ENCODE assay signal across 21 mouse cellular contexts in the genomic region with DNA sequence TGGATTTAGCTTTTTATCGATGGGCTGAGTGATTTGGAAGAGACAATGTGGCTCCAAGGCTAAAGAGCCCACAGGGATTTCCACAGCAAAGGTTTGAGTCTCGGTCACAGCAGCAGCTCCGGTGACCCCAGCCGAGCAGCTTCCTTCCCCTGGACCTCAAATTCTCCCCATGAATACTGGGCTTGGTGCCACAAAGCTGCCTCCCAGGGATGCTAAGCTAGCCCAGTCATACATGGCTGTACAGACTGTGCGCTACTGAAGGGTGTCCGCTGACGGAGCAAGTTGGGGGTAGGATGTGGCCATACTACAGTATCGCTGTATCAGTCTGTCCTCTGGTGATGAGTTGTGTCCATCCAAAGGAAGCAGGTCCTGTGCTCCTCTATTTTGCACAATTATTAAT. TPM values are rescaled to one million over a fixed set of nuclear protein-coding genes. Genes with fewer than 3 reads are reported as not detected.
A peak's percentile ranks its signal among the peaks of the same experiment; 100 is the strongest.
DNase-seq lines count a peak whose midpoint lies in the region; ATAC-seq and TF ChIP-seq lines count a peak whose summit lies in the region.
"Had no signal": no experiment of that assay in that cellular context is flagged by ENCODE, and none has a peak within 500 bp of the region (broad histone marks: within the 10 kb centered on the region; RNA-seq: fewer than 3 reads in every experiment).

No protein-coding gene starts in this region.

- peak; percentile 14 for DNase-seq in cerebellum, adult 9-11 months
- no peak for DNase-seq in cerebellum, adult 8-10 months
- DNase-seq in kidney, adult 2 months: no peak
- DNase-seq: adrenal gland, adult 2 months; adrenal gland, postnatal 10 days; adrenal gland, postnatal 25 days; cerebellum, adult 11 months; cerebellum, adult 18-20 months; cerebellum, postnatal 14 days; cerebellum, postnatal 36 days; embryo, embryonic 11 days had no signal

- H3K36me3 ChIP-seq in megakaryocyte, embryonic 14.5 days (replicated peaks; ENCODE audit: low read length): no peaks in the 10 kb centered on the region
- no peaks in the 10 kb centered on the region for H3K36me3 ChIP-seq in kidney, adult 2 months (ENCODE audit: control insufficient read depth, insufficient read depth, low read length)
- H3K36me3 ChIP-seq: embryonic facial prominence, embryonic 13.5 days; embryonic facial prominence, embryonic 15.5 days; forebrain, embryonic 10.5 days; forebrain, embryonic 12.5 days had no signal

- no peaks in the 10 kb centered on the region for H3K9me3 ChIP-seq in megakaryocyte, embryonic 14.5 days
- H3K9me3 ChIP-seq: embryonic facial prominence, embryonic 13.5 days; embryonic facial prominence, embryonic 15.5 days; forebrain, embryonic 10.5 days; forebrain, embryonic 12.5 days had no signal

- TF ChIP-seq POLR2A in bone marrow macrophage, adult 2 months (IDR thresholded peaks at IDR 0.05; ENCODE audit: borderline replicate concordance, low read depth, low read length): no peak
- TF ChIP-seq POLR2A in kidney, adult 2 months (IDR thresholded peaks at IDR 0.05; ENCODE audit: low read depth, low read length): no peak

- 86% methylated on average over 8 of the region's 8 CpGs for WGBS in kidney, adult 2 months

- TF ChIP-seq CTCF in bone marrow macrophage, adult 2 months (IDR thresholded peaks at IDR 0.05; ENCODE audit: low read depth, low read length): no peak
- TF ChIP-seq CTCF in kidney, adult 2 months (conservative IDR thresholded peaks at IDR 0.05; ENCODE audit: insufficient read depth, insufficient read length, low read depth, low read length): no peak

- H3K4me3 ChIP-seq in megakaryocyte, embryonic 14.5 days (replicated peaks): peak overlapping the region; percentile 20
- H3K4me3 ChIP-seq in bone marrow macrophage, adult 2 months (ENCODE audit: insufficient read depth, low read length): no peak overlapping the region
- H3K4me3 ChIP-seq in kidney, adult 2 months (ENCODE audit: insufficient read depth, low read depth, low read length): no peak overlapping the region
- H3K4me3 ChIP-seq: embryonic facial prominence, embryonic 13.5 days; embryonic facial prominence, embryonic 15.5 days; erythroblast, embryonic 14.5 days; forebrain, embryonic 10.5 days; forebrain, embryonic 12.5 days had no signal

- peaks cover 25% of the 10 kb centered on the region for H3K27me3 ChIP-seq in megakaryocyte, embryonic 14.5 days (replicated peaks)
- no peaks in the 10 kb centered on the region for H3K27me3 ChIP-seq in kidney, adult 2 months (replicated peaks; ENCODE audit: control insufficient read depth, insufficient read depth, low read length)
- H3K27me3 ChIP-seq: embryonic facial prominence, embryonic 13.5 days; embryonic facial prominence, embryonic 15.5 days had no signal

- H3K4me1 ChIP-seq in megakaryocyte, embryonic 14.5 days: peaks cover 25% of the 10 kb centered on the region
- H3K4me1 ChIP-seq in bone marrow macrophage, adult 2 months (ENCODE audit: control insufficient read depth, insufficient read depth, low read length): peaks cover 29% of the 10 kb centered on the region
- H3K4me1 ChIP-seq in kidney, adult 2 months (ENCODE audit: control insufficient read depth, insufficient read depth, low read length): peaks cover 6% of the 10 kb centered on the region

- ATAC-seq in megakaryocyte, adult 5-6 weeks (ENCODE audit: poor library complexity, severe bottlenecking): no peak
- ATAC-seq: forebrain, embryonic 14.5 days; forebrain, embryonic 16.5 days had no signal

- peak overlapping the region; percentile 38 for H3K27ac ChIP-seq in bone marrow macrophage, adult 2 months (ENCODE audit: insufficient read depth, low read depth, low read length)
- no peak overlapping the region for H3K27ac ChIP-seq in kidney, adult 2 months (ENCODE audit: insufficient read depth, low read depth, low read length)
- H3K27ac ChIP-seq: embryonic facial prominence, embryonic 13.5 days; embryonic facial prominence, embryonic 15.5 days; forebrain, embryonic 10.5 days; forebrain, embryonic 12.5 days had no signal

RNA-seq across cellular contexts. Expression of a gene that starts 2.9 kb away (rescaled TPM):
- polyA plus RNA-seq in megakaryocyte, embryonic 14.5 days (2012; ENCODE audit: insufficient read depth, low replicate concordance): 1.1 and 1.5 TPM in 2 replicates
- 30.8 and 38.5 TPM in 2 replicates for total RNA-seq in megakaryocyte, adult 5-6 weeks (2015)
- total RNA-seq in megakaryocyte, adult 5-6 weeks (2017): 40.5 and 49.2 TPM in 2 replicates
- 42.0 and 48.4 TPM in 2 replicates for polyA plus RNA-seq in bone marrow macrophage, adult 2 months (2012; ENCODE audit: insufficient read depth, insufficient read length, missing spikeins)
- polyA plus RNA-seq in kidney, adult 2 months (2012; rRNA removed): 4.6 and 5.7 TPM in 2 replicates
